Mouse (Mus musculus) myocyte (in vitro differentiated cells): ENCODE results near the gene Vamp8. TPM values are rescaled to one million over a fixed set of nuclear protein-coding genes. Genes with fewer than 3 reads are reported as not detected.

ENCODE experiments used
- H3K27me3 ChIP-seq: one replicate; pipeline ENCODE4 v1.6.1; 2011; ENCODE audit not compliant: control insufficient read depth, insufficient read depth, insufficient read length
- H3K36me3 ChIP-seq: one replicate; pipeline ENCODE4 v1.6.1; 2011; ENCODE audit not compliant: control insufficient read depth, insufficient read depth
- H3K4me2 ChIP-seq: one replicate; pipeline ENCODE4 v1.6.1; 2011; ENCODE audit warnings: low read depth, control low read depth
- H3K4me3 ChIP-seq: one replicate; pipeline ENCODE4 v1.5.1; 2011; ENCODE audit warnings: mild to moderate bottlenecking, control low read depth, moderate library complexity
- H3K79me2 ChIP-seq: one replicate; pipeline ENCODE4 v1.6.1; 2011; ENCODE audit not compliant: control insufficient read depth, insufficient read depth
- H3ac ChIP-seq: one replicate; pipeline ENCODE4 v1.6.1; 2011; ENCODE audit not compliant: control insufficient read depth, insufficient read length
- CEBPB ChIP-seq: IDR thresholded peaks from 2 replicates; pipeline ENCODE4 v1.6.1; 2011; ENCODE audit warnings: mild to moderate bottlenecking, moderate library complexity; ENCODE audit not compliant: poor library complexity, insufficient read depth, severe bottlenecking
- E2F4 ChIP-seq: IDR thresholded peaks from one replicate; pipeline ENCODE4 v1.6.1; 2011; ENCODE audit warnings: mild to moderate bottlenecking, control low read depth, moderate library complexity; ENCODE audit not compliant: insufficient read depth
- MAX ChIP-seq: IDR thresholded peaks from one replicate; pipeline ENCODE4 v1.6.1; 2011; ENCODE audit warnings: low read depth, mild to moderate bottlenecking, control low read depth
- MYOD1 ChIP-seq, 3 experiments: IDR thresholded peaks; one replicate each; pipeline ENCODE4 v1.6.1; 2011; ENCODE audit warnings: control low read depth in 2 of 3, low read depth in 2 of 3, mild to moderate bottlenecking in 2 of 3, moderate library complexity in 1 of 3; ENCODE audit not compliant: insufficient read length in 2 of 3, control insufficient read depth in 1 of 3
- MYOG ChIP-seq, 3 experiments: IDR thresholded peaks; one replicate each; pipeline ENCODE4 v1.6.1; 2011; ENCODE audit warnings: control low read depth in 2 of 3, low read depth in 2 of 3, mild to moderate bottlenecking in 2 of 3; ENCODE audit not compliant: insufficient read length in 2 of 3, control insufficient read depth in 1 of 3, insufficient read depth in 1 of 3
- POLR2A ChIP-seq: IDR thresholded peaks from one replicate; pipeline ENCODE4 v1.6.1; 2011; ENCODE audit warnings: low read depth, mild to moderate bottlenecking, control low read depth, moderate library complexity; ENCODE audit not compliant: insufficient read length
- POLR2AphosphoS2 ChIP-seq: IDR thresholded peaks from one replicate; pipeline ENCODE4 v1.6.1; 2011; ENCODE audit warnings: low read depth, control low read depth; ENCODE audit not compliant: insufficient read length
- REST ChIP-seq: IDR thresholded peaks from one replicate; pipeline ENCODE4 v1.6.1; 2011; ENCODE audit warnings: mild to moderate bottlenecking, control low read depth, moderate library complexity; ENCODE audit not compliant: insufficient read depth, insufficient read length
- SRF ChIP-seq: IDR thresholded peaks from one replicate; pipeline ENCODE4 v1.6.1; 2011; ENCODE audit warnings: low read depth; ENCODE audit not compliant: control insufficient read depth, insufficient read length
- TCF12 ChIP-seq: IDR thresholded peaks from one replicate; pipeline ENCODE4 v1.6.1; 2011; ENCODE audit warnings: mild to moderate bottlenecking, control low read depth; ENCODE audit not compliant: poor library complexity, insufficient read depth, severe bottlenecking
- TCF3 ChIP-seq: IDR thresholded peaks from one replicate; pipeline ENCODE4 v1.6.1; 2011; ENCODE audit warnings: low read depth, control low read depth; ENCODE audit not compliant: insufficient read length
- USF1 ChIP-seq: IDR thresholded peaks from one replicate; pipeline ENCODE4 v1.6.1; 2011; ENCODE audit warnings: low read depth, mild to moderate bottlenecking, control low read depth, moderate library complexity
- polyA plus RNA-seq: library from polyadenylated mRNA; unstranded; fragments of >200 nt; fragmentation: generic; extraction: Trizol; gene quantifications from one replicate; pipeline ENCODE4 v1.2.1, GENCODE M21; 2012; ENCODE audit warnings: missing spikeins

The Vamp8 gene
- polyA plus RNA-seq, 1 experiment = 107 TPM

GRCm38 (mm10) chr6:72369557-72369956 lies 20.9 kb downstream of the Vamp8 start:
- H3K36me3 ChIP-seq = peaks cover 8% of the 10 kb centered on the region
- no peak overlapping the region for H3K4me3 ChIP-seq
- H3K4me2 ChIP-seq = peak overlapping the region; percentile 93
- no peaks in the 10 kb centered on the region for H3K27me3 ChIP-seq
- TF ChIP-seq POLR2A = no peak
- TF ChIP-seq TCF3 = no peak
- no peak for TF ChIP-seq SRF
- H3ac ChIP-seq = no peak overlapping the region
- H3K79me2 ChIP-seq = peaks cover 1% of the 10 kb centered on the region

- Histone ChIP-seq H3ac (no peak overlapping the region), H3K4me2 (no peak overlapping the region), H3K79me2 (no peaks in the 10 kb centered on the region), H3K4me3 (no peak overlapping the region), H3K36me3 (peaks cover 4% of the 10 kb centered on the region), H3K27me3 (no peaks in the 10 kb centered on the region)
- TF ChIP-seq USF1 = no peak
- TF ChIP-seq MYOD1 (IDR thresholded peaks at IDR 0.05; ENCODE audit: control insufficient read depth in 1 of 3, insufficient read length in 2 of 3, low read depth in 2 of 3) = no peak
- no peak for TF ChIP-seq SRF
- TF ChIP-seq MAX = no peak
- no peak for TF ChIP-seq POLR2AphosphoS2
- no peak for TF ChIP-seq POLR2A
- TF ChIP-seq TCF3 = no peak
- TF ChIP-seq MYOG (IDR thresholded peaks at IDR 0.05; ENCODE audit: control insufficient read depth in 1 of 3, insufficient read depth in 1 of 3, insufficient read length in 2 of 3, low read depth in 2 of 3) = no peak
- no peak for TF ChIP-seq REST
- TF ChIP-seq CEBPB = no peak
- no peak for TF ChIP-seq E2F4
- TF ChIP-seq TCF12 = no peak
Measured at GRCm38 (mm10) chr6:72367460-72367974, 23.0 kb downstream of the Vamp8 start.

GRCm38 (mm10) chr6:72366844-72367443 lies 23.6 kb downstream of the Vamp8 start, which contains the start of gene Rnf181:
Gene Rnf181, minus strand, starts transcription at chr6:72366956.
- H3K27me3 ChIP-seq = no peaks in the 10 kb centered on the region
- no peak within 1 kb of the TSS for H3K4me2 ChIP-seq
- no peak within 1 kb of the TSS for H3ac ChIP-seq
- H3K4me3 ChIP-seq = no peak within 1 kb of the TSS
- TF ChIP-seq POLR2AphosphoS2 (peak; percentile 44), E2F4 (no peak), POLR2A (no peak)
- peaks cover 2% of the 10 kb centered on the region for H3K79me2 ChIP-seq
- peaks cover 3% of the 10 kb centered on the region for H3K36me3 ChIP-seq

GRCm38 (mm10) chr6:72366304-72366703 lies 24.2 kb downstream of the Vamp8 start:
- H3ac ChIP-seq = no peak overlapping the region
- H3K4me2 ChIP-seq = no peak overlapping the region
- H3K36me3 ChIP-seq = peaks cover 3% of the 10 kb centered on the region
- TF ChIP-seq E2F4 = no peak
- TF ChIP-seq POLR2AphosphoS2 = peak; percentile 65
- TF ChIP-seq TCF12 = no peak
- TF ChIP-seq REST = no peak
- no peak overlapping the region for H3K4me3 ChIP-seq
- H3K79me2 ChIP-seq = peaks cover 8% of the 10 kb centered on the region
- H3K27me3 ChIP-seq = no peaks in the 10 kb centered on the region

GRCm38 (mm10) chr6:72364985-72365384 lies 25.5 kb downstream of the Vamp8 start:
- Histone ChIP-seq H3ac (no peak overlapping the region), H3K79me2 (peaks cover 14% of the 10 kb centered on the region), H3K36me3 (peaks cover 4% of the 10 kb centered on the region), H3K4me2 (no peak overlapping the region), H3K27me3 (no peaks in the 10 kb centered on the region), H3K4me3 (no peak overlapping the region)
- TF ChIP-seq REST (no peak), MYOG (IDR thresholded peaks at IDR 0.05; ENCODE audit: control insufficient read depth in 1 of 3, insufficient read depth in 1 of 3, insufficient read length in 2 of 3, low read depth in 2 of 3) (peak in 1 of 3 experiments; percentile 72), POLR2AphosphoS2 (peak; percentile 85), E2F4 (no peak), TCF3 (no peak), POLR2A (no peak), SRF (no peak), MYOD1 (IDR thresholded peaks at IDR 0.05; ENCODE audit: control insufficient read depth in 1 of 3, insufficient read length in 2 of 3, low read depth in 2 of 3) (peak in 2 of 3 experiments; percentile 39 to 48)
